Mouse (Mus musculus): ENCODE measurements at regions not wholly inside any gene's neighbourhood (a gene's known extent, or its start where the extent isn't known, plus 50 kb on each side); places are given as distances from the start of the nearest gene placed in this dataset.

DNA sequence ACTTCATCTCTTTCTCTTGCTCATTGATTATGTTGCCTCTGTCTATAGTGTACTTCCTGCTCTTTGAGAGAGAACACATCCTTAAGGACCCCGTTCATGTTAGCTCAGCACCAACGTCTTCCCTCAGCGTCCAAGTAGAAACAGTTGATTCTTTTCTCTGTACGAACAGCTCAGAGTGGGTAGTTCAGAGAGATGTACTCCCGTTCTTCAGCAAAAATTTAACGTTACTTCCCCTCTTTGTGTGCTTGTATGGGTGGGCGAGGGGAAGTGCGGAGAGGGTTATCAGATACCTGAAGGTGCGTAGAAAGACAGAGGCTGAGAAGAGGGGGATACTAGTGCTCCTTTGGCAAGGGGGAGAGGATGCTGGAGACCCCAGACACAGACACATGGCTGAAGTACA lies 55.1 kb upstream of the Tab2 start:
- Histone ChIP-seq H3K27ac (replicated peaks) (no peak overlapping the region), H3K27me3 (no peaks in the 10 kb centered on the region), H3K9me3 (no peaks in the 10 kb centered on the region), H3K4me3 (no peak overlapping the region), H3K4me2 (replicated peaks) (no peak overlapping the region), H3K4me1 (no peaks in the 10 kb centered on the region), H3K9ac (replicated peaks) (no peak overlapping the region), H3K36me3 (no peaks in the 10 kb centered on the region)
- no peak for ATAC-seq (replicated peaks)
- 93% methylated on average over 9 of the region's 9 CpGs for WGBS

DNA sequence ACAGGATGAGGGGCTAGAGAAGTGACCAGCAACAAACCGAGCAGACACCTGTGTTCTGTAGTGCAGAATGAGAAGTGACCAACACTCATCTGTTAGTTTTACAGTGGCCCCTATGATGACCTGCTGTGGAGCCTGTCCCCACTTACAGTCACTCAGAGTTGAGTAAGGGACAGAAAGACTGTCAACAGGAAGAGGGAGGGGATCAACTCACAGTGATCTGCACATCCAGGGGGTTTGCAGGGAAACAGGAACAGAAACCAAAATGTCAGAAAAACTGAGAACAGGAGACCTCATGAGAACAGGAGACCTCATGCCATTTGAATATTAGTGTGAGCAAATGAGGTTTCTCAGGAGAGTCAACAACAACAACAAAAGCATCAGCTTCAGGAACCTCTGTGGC lies 53.8 kb upstream of the Tab2 start:
- H3K9me3 ChIP-seq = no peaks in the 10 kb centered on the region
- H3K36me3 ChIP-seq = no peaks in the 10 kb centered on the region
- H3K4me2 ChIP-seq (replicated peaks) = no peak overlapping the region
- no peak for ATAC-seq (replicated peaks)
- no peak overlapping the region for H3K4me3 ChIP-seq
- H3K27me3 ChIP-seq = no peaks in the 10 kb centered on the region
- 92% methylated on average over 1 of the region's 1 CpGs for WGBS
- H3K9ac ChIP-seq (replicated peaks) = no peak overlapping the region
- no peaks in the 10 kb centered on the region for H3K4me1 ChIP-seq
- H3K27ac ChIP-seq (replicated peaks) = no peak overlapping the region

DNA sequence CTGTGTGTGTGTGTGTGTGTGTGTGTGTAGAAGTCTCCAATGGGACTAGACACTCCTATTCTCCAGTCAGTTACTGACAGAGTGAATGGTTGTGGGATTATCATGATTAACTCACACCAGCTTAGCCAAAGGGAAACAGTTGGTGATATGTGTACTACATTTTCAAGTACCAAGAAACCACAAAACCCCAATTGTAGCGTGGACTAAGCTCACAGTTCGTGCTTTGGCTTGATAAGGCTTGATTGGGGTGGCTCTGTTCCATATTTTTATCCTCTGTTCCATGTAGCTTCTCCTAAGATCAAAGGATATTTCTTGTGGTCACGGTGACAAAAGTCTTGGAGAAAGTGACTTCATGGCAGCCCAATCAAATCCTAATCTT lies 51.9 kb upstream of the Tab2 start:
- 64% methylated on average over 3 of the region's 3 CpGs for WGBS
- Histone ChIP-seq H3K4me2 (replicated peaks) (no peak overlapping the region), H3K27ac (replicated peaks) (no peak overlapping the region), H3K9ac (replicated peaks) (no peak overlapping the region), H3K27me3 (no peaks in the 10 kb centered on the region), H3K4me3 (no peak overlapping the region), H3K36me3 (no peaks in the 10 kb centered on the region), H3K9me3 (no peaks in the 10 kb centered on the region), H3K4me1 (no peaks in the 10 kb centered on the region)
- ATAC-seq (replicated peaks) = no peak

DNA sequence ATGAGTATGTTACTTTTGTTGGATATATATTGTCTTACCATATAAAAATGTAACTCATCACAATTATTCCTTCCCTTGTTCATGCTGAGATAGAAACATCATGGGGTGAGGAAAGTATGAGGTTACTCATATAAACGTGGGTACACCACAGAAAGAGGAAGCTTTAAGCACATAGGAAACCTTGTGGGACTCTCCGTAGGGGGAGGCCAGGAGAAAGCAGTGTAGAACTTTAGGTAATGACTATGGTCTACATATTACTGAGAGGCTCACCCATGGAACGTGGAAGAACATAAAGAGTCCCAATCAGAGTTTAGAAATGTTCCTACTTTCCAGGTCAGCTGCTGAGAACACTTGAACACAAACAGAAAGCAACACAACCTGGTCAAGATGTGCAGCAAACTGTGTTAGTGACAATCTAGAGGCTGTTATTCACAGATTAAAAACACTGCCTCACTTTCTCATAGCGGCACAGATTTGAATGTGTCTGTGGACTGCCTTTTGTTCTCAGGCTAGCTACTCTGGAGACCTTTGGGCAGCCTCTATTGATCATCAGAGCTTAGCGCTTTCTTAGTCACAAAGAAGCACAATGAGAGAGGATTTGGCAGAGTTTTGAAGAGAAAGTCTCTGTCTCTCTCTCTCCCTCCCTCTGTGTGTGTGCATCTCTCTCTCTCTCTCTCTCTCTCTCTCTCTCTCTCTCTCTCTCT lies 51.4 kb upstream of the Tab2 start:
- Histone ChIP-seq H3K4me3 (no peak overlapping the region), H3K9ac (replicated peaks) (no peak overlapping the region), H3K4me2 (replicated peaks) (no peak overlapping the region), H3K4me1 (no peaks in the 10 kb centered on the region), H3K27ac (replicated peaks) (no peak overlapping the region), H3K36me3 (no peaks in the 10 kb centered on the region), H3K27me3 (no peaks in the 10 kb centered on the region), H3K9me3 (no peaks in the 10 kb centered on the region)
- no peak for ATAC-seq (replicated peaks)
- WGBS = 27% methylated on average over 5 of the region's 5 CpGs

All from forebrain, embryonic 15.5 days (tissue).